Mouse (Mus musculus): ENCODE data around the gene Prkrip1. TPM values are rescaled to one million over a fixed set of nuclear protein-coding genes. Genes with fewer than 3 reads are reported as not detected.
A peak's percentile ranks its signal among the peaks of the same experiment; 100 is the strongest.

The Prkrip1 gene
- total RNA-seq (2021), result 10 to 100 TPM; 38.7 to 44.0 TPM
- long read RNA-seq, experiment 1, transcript Prkrip1-204 (6 exons, 3,893 nt), result major isoform, 18 of 24 reads
- long read RNA-seq, experiment 1, partial matches to known transcripts, result 0 of 24 reads
- long read RNA-seq, experiment 1, other reads (novel, unspliced or antisense), result 6 of 24 reads
- long read RNA-seq, experiment 2, transcript Prkrip1-204 (6 exons, 3,893 nt), result major isoform, 20 of 25 reads
- long read RNA-seq, experiment 2, partial matches to known transcripts, result 0 of 25 reads
- long read RNA-seq, experiment 2, other reads (novel, unspliced or antisense), result 5 of 25 reads

DNA sequence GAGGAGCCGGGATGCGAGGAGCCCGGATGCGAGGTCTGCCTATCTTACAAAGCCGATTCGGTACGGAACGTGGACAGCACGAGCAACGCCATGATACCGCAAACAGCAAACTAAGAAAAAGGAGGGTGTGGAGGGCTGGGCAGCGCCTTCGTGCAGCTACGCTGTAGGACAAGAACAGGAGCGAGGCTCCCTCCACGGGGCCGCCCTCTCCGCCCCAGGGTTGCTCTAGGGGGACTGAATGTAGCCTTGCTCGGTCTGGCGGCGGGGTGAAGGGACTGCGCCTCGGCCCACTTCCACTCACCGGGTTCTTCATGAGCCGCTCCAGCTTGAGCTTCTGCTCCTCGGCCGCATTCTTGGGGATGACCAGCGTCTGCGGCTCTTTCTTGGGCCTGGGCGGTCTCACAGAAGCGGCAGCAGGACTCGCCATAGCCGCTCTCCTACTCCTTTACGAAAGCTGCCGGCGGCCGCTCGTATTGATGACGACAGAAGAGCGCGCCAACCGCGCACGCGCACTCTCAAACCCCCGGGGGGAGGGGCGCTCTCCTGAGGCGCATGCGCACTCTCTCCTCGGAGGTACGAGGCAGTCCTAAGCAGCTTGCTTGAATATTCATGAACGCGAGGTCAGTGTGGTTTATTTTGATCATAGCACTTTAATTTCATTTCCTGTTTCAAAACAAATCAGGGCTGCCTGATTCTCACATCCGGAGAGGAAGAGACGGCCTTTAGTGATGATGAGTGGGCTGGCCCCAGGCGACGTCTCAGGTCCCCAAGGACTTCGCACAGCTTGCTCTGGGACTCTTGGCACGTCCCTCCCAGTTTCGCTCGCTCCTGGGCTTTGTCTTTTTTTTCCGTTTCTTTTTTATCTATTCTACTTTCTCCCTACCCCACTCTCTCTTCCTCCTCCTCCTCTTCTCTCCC, at the start of gene Prkrip1:
TSS of gene Prkrip1 (minus strand) at position 490 of the 918 bp plus-strand sequence.
- peak; percentile 95 to 96 for DNase-seq (ENCODE audit: low spot score in 2 of 2)

DNA sequence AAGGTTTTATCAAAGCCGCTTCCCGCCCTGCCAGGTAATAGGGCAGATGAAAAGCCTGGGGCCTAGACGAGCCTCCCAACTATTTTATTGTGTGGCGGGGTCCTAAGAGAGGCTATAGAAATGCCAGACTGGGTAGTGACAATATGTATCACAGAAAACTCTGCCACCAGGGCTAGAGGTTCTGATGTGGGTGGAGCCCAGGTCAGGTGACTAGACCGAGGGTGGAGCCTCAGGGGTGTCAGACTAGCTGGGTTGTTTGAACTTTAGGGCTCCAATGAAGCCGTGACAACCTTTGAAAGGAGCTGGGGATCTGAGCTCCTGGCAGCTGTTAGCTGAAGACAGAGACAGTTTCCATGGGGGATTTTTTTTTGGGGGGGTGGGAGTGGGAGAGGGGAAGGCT, 49.7 kb upstream of the Prkrip1 start:
- DNase-seq (ENCODE audit: low spot score in 2 of 2), result no peak
- intact Hi-C loops (cut with DNase I), result no loop called here

More for the DNA sequence above, at the start of gene Prkrip1:
- intact Hi-C loops (cut with DNase I), result no loop called here

DNA sequence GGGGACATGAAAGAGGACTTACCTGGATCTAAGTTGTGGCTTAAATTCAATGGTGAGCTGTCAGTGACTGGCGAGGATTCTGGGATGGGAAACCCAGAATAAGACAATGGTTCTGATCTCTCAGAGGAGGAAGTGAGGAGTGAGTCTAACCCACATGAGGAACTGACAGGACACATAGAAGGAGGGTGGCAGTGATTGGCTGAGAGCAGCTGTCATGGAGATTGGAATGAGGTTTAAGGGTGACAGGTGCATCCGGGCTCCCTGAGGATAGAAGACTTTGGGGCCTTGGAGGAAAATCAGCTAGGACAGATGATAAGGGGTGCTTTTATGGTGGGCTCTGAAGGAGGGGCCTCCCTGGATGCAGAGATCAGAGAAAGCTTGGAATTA, 47.7 kb upstream of the Prkrip1 start, which contains the start of gene Sh2b2:
TSS of gene Sh2b2 (minus strand) at position 105 of the 387 bp plus-strand sequence.
- DNase-seq (ENCODE audit: low spot score in 2 of 2), result no peak
- intact Hi-C loops (cut with DNase I), result no loop called here

DNA sequence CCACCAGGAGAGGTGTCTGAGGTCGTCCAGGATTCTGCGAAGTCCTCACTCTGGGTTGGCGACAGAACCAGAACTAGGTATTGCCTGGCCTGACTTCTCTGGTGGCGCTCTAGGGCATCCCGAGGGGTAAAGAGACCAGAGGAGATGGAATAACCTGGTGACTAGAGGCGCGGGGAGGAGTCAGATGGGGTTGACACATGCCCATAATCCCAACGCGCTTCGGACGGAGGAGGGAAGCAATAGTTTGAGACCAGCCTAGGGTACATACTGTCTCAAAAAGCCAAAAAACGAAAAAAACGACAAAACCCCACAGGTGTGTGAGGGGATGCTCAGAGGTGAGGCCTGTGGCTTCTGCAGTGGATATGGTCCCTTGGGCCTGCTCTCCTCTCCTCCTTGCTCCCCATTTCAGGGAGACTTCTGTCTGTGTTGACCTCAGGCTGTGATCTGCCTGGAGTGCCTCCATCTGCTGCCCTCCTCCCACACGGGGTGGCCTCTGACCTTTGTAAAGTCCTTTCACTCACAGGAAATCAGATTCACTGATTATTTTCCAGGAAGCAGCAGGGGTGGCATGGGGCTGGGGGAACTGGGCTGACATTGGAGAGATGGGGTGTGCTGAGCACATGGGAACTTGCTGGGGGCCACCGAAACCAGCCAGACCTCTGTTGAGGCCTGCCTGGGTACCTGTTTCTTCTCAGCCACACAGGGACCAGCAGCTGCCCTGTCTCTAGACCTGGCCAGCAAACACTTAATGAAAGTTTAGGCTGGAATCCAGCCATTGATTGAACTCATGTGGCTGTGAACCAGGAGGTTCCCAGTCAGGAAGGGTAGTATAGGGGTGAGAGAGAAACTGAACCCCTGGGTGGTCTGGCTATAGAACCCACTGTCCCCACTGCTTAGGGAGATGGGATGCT, 47.0 kb upstream of the Prkrip1 start:
- intact Hi-C loops (cut with DNase I), result no loop called here

DNA sequence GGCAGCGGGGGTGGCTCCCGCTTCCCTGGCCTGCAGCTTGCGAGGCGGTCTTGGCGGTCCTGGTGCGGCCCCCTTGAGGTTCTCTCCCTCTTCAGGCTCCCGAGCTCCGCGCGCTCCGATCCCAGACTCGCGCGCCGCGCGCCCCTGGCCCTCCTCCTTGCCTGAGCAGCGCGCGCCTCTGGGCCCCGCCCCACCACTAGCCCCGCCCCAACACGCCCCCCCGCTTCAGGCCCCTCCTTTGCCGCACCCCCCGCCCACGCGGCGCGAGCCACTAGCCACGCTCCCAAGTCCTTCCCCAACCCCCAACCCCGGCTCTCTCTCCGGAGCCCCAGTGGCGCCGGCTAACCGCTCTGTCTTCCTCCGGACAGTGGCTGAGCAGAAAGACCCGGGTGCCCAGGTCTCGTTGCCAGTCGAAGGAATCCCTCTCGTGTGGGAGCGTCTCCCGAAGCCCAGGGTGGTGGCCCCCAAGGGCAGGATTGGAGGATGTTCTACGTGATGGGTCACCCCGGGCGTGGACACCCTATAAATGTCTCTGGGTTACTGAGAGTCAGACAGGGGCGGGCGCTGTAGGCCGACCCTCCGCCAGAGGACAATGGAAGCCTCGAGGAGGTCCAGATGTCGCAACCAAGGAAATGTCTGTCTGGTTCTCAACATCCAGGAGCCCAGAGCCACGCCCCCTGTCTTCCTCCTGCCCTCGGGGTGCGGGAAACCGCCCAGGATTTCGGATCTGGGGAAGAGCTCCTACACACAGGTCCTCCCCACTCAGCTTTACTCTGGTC, 46.2 kb upstream of the Prkrip1 start:
- DNase-seq (ENCODE audit: low spot score in 2 of 2), result peak; percentile 87 to 88
- intact Hi-C loops (cut with DNase I), result no loop called here

More for the DNA sequence above, 47.0 kb upstream of the Prkrip1 start:
- no peak for DNase-seq (ENCODE audit: low spot score in 2 of 2)

DNA sequence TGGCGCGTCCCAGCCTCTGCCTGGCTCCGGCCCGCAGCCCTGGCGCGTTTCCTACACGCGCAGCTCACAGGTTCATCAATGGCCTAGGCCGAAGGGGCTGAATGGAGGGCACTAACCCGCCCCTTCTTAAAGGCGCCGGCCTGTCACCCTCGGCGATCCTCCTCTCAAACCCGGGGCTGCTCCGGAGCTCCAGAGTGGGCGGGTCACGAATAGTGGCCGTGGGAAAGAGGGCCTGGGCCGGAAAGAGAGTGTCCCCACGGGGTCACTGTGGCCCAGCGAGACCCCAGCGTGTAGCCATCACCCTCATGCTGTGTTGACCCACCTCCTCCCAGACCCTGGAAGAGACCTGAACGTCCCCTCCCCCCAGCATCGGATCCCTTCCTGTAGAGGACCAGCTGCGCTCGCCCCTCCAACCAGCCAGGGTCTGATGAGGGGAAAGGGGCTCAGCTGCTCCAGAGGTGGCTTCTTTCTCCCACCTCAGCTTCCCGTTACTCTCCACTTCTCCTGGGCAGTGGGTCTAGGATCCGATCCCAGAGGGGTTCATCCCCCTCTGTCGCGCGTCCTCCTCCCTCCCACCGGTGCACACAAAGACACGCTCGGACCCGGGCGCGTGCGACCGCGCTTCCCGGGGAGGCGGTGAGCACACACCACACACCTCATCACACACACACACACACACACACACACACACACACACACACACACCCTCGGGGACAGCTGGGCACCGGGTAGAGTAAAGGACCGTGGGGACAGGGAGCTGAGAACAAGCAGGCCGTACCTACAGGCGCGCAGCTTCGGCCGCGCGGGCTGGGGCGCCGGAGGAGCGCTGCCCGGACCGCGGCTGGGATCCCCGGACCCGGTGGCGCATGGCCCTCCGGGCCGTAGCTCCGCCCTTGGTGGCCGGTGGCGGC, 45.3 kb upstream of the Prkrip1 start:
- intact Hi-C loops (cut with DNase I), result no loop called here
- DNase-seq (ENCODE audit: low spot score in 2 of 2), result peak; percentile 23 to 26

DNA sequence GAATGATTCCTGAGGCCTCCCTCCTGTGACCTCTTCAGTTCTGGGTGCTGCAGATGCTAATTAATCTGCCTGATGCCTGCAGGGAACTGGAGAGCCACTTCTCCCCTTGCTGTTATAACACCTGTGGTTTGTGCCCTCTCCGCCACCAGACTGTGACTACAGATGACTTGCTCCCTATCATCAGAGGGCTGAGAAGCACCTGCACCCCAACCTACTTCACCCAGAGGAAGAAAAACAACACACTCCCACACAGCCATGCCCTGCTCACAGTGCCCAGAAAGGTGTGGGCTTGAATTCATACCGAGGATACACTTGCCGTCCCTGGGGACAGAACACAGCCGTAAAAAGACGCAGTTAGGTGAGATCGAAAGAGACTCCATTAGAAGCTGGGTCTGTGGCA, 42.4 kb upstream of the Prkrip1 start:
- no peak for DNase-seq (ENCODE audit: low spot score in 2 of 2)
- intact Hi-C loops (cut with DNase I), result no loop called here

DNA sequence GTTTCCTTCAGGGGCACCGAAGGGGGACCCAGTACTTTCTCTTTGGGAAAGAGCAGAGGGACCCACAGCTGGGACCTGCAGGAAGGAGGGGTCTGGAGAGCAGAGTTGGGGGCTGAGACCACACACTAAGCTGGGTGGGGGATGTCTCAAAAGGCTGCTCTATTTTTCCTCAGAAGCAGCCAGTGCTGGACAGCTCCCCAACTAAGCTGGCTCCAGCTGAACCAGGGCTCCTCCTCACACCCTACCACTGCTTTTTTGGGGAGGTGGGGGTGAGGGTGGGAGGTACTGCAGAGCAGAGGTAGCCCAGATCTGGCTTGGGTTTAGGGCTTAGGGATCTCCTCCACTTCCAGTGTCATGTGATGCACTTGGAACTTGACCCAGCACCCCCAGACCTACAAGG, 41.6 kb upstream of the Prkrip1 start:
- no peak for DNase-seq (ENCODE audit: low spot score in 2 of 2)
- intact Hi-C loops (cut with DNase I), result no loop called here

DNA sequence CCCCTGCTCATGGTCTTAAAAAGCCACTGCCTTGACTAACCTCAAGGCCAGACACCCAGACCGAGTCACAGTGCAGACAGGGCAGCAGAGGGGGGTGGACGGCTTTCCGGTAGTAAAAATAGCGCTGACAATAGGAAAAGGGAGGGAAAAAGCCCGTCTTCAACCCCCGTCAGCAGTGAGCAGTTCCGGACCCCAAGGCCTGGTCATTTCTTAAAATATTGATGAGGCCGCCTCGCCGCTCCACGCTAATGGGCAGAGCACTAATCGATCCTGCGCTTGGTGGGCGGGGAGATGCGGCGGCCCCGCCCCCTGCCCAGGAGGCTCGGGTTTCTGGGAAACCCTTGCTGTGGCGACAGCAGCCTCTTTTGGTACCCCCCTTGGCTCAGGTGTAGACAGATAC, 38.8 kb upstream of the Prkrip1 start:
- intact Hi-C loops (cut with DNase I), result no loop called here
- no peak for DNase-seq (ENCODE audit: low spot score in 2 of 2)

DNA sequence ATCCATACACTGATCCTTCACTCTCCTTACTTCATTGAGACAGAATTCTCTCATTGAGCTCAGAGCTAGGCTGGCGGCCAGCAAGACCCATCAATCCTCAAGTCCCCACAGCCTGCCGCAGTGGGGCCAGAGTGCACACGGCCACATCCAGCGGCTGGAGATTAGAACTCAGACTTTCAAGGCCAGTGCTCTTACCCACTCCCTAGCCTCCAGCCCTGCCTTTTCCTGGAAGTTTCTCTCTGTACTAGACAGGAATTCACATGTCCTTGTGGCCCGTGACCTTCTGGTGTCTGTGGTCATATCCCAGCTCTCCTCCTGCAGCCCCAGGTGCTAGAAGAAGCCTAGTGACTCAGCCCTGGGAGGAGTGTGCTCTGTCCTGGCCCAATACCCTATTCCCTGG, 37.8 kb upstream of the Prkrip1 start:
- intact Hi-C loops (cut with DNase I), result no loop called here
- DNase-seq (ENCODE audit: low spot score in 2 of 2), result no peak

DNA sequence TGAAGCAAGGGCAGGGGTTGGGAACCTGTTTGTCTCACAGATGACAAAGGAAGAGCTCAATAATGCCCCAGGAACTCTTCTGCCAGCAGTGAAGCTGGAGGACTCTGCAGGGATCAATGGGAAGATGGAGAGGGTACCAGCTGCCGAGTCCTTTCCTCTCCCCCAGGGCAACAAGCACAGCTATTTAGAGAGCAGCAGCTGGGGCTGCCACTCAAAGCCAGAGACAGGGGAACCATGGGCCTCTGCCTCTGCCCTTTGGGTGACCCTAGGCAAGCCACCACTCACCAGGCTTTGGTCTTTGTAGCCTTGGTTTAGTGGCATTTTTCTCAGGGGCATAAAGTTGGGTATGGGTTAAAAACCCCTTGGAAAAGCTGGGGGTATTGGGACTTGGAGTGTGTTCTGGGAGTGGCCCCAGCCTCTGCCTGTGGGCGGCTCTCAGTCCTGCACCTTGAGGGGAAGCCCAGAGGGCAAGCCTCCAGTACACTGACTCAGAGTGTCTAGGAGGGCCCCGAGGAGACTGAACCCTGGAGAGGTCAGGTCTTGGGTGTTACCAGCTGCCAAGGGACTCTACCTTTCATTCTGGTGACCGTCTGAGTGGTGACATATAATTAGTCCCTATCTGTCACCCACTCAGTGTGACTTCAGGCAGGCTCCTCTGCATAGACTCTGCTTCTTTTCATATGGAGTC, 31.7 kb upstream of the Prkrip1 start:
- no peak for DNase-seq (ENCODE audit: low spot score in 2 of 2)
- intact Hi-C loops (cut with DNase I), result no loop called here

DNA sequence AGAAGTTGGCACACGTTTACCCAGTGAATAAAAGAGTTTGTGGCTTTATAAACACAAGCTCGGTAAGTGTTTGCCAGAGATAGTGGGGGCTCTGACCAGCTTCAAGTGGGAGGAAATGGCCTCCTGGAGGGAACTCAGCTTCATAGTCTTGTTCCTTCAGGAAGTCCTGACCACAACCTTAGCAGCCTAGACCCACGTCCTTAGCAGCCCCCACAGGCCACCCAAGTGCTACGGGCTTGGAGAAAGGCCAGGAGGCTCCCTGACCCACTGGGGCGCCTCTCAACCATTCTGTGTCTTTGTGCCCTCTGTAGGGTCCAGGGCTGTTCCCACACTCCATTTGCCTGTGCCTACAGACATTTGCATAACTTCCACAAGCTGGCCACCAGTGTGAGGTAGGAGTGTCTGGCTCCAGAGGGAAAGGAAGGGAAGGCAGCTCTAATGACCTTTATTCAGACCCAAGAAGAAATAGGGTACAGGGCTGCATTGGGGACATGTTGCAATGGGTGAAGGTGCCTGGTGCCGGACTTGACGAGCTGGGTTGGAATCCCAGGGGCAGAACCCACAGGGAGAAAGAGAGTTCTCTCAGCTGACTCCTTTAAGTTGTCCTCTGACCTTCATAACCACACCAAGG, 27.6 kb upstream of the Prkrip1 start:
- intact Hi-C loops (cut with DNase I), result no loop called here
- DNase-seq (ENCODE audit: low spot score in 2 of 2), result no peak

DNA sequence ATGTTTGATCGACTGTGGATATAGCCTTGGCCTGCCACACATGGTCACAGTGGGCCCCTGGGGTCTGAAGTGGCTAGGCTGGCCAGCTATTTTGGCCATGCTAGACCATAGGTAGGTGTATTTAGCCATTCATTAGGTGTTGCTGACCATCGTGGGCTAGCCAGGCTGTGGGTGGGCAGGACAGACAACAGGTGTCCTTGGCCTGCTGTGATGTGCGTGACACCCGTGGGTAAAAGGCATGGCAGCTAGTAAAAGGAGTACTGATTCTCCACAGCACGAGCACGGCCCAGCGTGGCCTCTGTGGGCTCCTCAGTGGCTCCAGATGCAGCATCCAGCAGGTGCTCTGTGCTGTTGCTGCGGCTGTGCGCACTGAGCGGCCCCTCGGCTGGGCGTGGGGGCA, 19.8 kb upstream of the Prkrip1 start:
- intact Hi-C loops (cut with DNase I), result no loop called here
- DNase-seq (ENCODE audit: low spot score in 2 of 2), result no peak

DNA sequence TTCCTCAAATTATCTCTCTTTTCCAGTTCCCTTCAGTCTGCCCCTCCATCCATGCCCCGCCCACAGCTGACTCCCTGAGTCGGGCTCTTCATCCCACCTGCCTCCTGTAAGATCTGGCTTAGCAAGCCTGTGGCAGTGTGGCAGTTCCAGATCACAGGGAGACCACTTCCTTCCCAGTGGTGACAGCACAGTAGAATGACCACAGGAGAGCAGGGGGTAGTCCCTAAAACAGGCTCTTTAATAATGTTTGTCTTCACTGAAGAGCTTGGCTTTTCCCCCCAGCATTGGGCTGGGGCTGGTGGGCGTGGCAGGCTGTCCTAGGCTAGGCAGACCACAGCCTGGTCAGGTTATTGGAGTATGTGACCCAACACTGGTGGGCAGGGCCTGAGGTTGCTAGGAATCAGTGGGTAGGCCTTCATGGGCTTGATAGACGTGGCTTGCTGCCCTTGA, 19.2 kb upstream of the Prkrip1 start:
- DNase-seq (ENCODE audit: low spot score in 2 of 2), result no peak
- intact Hi-C loops (cut with DNase I), result no loop called here

DNA sequence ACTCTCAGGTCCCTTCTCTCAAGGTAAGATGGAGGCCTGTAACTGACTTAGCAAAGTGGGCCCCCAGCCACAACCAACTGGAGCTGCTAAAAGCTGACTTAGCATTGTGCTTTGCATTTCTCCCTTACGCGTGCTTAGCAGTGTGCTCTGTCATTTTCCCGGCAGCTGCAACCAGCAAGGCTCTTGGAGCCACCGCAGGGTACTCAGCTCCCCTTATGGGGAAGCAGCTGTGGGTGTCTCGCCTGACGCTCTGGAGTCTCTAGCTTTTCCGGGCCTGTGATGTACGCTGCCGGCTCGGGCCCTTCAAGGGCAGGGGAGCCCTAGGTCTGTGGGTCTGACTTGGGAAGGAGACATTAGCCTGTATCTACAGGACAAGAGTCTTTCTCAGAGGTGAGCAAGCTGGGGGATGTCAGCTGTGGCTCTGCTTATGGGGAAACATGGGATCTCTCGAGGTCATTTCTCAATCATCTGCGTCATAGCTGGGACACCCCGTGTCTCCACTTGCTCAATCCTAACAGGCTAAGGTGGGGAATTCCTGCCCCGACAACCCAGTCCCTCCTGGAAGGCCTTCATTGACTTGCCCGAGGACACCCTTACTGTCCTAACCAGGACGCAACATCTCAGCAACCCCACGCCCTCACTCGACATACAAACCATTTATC, 18.4 kb upstream of the Prkrip1 start:
- intact Hi-C loops (cut with DNase I), result no loop called here

DNA sequence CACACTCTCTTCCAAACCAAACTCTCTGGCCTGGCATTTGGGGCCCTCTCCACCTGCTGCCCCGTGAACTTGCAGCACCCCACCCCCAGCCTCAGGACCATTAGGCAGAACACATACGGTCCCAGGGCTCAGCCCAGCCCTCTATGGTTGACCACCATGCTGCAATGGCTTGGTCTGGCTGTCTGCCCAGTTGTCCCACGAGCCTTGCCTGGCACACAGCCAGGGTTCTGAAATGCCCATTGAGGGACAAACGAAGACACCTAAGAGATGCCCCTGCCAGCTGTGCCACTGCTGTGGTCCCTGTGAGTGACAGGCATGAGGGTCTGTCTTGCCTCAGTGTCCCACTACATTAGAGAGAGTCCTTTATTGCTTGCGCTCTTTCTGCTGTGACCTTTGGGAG, 17.2 kb upstream of the Prkrip1 start:
- DNase-seq (ENCODE audit: low spot score in 2 of 2), result no peak
- intact Hi-C loops (cut with DNase I), result no loop called here

More for the DNA sequence above, 18.4 kb upstream of the Prkrip1 start:
- DNase-seq (ENCODE audit: low spot score in 2 of 2), result no peak

Measured in left cerebral cortex, postnatal 14 days (tissue).